Mouse (Mus musculus) left cerebral cortex, postnatal 14 days (tissue): ENCODE data around the gene U90926. TPM values are rescaled to one million over a fixed set of nuclear protein-coding genes. Genes with fewer than 3 reads are reported as not detected.

Source experiments
- DNase-seq, 2 experiments: peaks; one replicate each; pipeline ENCODE4 v3.0.0; 2021 to 2022; ENCODE audit warnings: low spot score in 2 of 2, mixed read lengths in 1 of 2
- intact Hi-C: fragments of 180-260 bp; cut with DNase I; formaldehyde crosslinking; loops from one replicate; pipeline ENCODE4 v1.15.1; 2025
- total RNA-seq, 2 experiments: library from RNA; stranded (reverse); gene quantifications; 2 replicates each; pipeline ENCODE4 v1.2.3; 2021

U90926 gene
- total RNA-seq, 2 experiments from 2014 or later = not detected

DNA sequence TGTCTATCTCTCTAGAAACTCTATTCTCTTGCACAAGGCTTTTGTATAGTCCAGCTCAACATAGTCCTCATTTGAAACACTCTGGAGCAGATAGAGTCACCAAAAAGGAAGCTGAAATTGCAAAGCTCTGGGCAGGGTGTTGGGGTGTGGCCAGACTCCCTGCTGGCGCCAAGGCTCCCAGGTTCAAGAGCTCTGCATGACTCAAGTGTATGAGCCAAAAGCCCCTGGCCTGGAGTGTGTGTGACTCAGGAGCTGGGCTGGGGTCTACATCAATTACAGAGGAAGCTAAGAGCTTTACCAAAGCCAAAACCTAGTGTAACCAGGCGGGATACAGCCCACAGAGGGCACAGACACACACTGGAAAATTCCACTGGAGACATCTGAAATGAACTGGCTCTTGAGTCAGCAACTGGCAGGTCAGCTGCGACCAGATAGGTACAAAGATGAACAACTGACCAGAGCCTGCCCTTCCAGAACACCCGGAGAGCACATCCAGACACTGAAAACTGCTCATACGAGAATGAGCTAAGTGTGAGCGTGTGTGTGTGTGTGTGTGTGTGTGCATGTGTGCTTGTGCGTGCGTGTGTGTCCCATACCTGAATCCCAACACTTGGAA lies 5.2 kb upstream of the U90926 start:
- DNase-seq = no peak
- intact Hi-C loops = no loop called here

DNA sequence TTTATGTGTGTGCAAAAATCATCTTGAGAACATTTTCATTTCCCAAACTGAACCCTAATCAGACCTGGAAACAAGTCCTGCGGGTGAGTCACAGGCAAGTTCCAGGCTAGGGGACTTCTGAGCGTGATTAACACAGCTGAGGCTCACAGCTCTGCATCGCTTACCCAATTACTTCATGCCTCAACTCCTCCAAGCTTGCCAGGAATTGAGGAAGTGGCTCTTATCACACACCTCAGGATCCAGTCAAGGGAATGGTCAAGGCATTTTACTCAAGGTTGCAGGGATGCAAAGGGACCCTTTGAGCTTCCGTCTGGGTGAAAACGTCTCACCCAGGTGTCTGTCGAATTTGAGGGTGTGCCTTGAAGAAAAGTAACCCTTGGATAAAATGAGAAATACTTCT lies 4.6 kb upstream of the U90926 start:
- DNase-seq = no peak
- intact Hi-C loops = no loop called here

DNA sequence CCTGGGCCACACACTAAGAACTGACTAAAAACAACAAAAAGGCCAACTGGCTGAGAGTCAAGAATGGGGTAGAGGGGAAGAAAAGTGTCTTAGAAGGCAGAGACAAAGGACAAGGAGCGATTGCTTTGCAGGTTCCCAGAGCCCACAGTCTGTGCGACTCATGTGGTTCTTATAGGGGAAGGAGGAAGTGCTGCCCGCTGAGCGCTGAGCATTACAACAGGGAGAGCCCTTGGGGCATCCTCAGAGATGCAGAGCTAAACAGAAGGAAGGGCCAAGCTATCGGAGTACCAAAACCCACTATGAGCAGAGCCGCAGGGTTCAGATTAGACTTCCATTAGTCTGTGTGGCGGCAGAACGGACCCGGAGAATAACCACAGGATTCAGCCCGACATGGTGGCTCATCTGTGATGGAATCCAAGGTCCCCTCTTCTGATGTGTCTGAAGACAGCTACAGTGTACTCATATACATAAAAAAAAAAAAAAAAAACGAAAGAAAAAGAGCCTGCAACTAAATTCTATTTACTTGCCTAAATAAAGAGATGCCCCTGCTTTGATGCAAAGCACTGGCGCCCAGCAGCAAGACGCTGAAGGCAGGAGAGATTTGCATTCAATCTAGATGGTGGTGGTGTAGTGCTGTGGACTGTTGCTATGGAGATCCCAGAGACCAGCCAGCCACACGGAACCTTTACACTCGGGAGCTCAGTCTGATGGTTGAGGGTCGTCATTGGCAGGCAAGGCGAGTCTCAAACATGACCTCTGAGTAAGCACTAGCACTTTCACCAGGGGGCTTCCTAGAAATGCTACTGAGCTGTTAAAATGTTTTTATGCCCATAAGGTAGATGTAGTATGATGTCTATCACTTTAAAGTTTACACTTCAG lies 3.9 kb upstream of the U90926 start:
- intact Hi-C loops = no loop called here
- DNase-seq = no peak

DNA sequence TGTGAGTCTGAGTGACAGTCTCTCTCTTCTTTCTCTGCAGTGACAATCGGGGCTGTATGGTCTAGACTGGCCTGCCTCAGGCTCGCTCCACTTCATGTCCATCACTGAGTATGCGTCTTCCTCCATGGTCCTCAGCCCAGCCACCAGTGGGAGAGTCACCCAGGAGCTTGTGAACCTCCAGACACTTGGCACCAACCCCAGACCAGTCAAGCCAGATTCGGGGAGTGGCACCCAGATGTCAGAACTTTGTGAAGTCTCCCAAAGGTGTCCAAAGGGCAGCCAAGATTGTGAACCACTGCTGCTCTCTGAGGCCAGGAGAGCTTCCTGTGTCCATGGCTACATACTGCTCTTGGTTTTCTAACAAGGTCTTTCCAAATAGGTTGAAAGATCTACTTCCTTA lies 3.0 kb downstream of the U90926 start:
- intact Hi-C loops = no loop called here
- DNase-seq = no peak

DNA sequence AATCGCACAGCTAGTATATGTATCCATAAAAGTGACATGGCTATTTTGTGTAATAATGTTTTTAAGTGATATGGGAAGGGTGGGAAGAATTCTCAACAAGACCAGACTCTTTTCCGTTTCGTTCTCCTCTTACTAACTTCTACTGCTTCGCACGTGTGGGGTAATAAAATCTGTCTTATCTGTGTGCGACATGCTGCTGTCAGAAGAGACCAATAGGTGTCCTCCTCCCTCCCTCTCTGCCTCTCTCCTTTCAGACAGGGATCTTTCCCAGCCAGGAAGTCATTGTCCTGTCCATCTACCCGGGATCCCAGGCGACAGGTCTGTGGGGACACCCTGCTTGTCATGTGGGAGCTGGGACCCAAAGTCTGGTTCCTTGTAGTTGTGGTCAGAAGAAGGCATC lies 5.0 kb downstream of the U90926 start:
- intact Hi-C loops = no loop called here
- no peak for DNase-seq

DNA sequence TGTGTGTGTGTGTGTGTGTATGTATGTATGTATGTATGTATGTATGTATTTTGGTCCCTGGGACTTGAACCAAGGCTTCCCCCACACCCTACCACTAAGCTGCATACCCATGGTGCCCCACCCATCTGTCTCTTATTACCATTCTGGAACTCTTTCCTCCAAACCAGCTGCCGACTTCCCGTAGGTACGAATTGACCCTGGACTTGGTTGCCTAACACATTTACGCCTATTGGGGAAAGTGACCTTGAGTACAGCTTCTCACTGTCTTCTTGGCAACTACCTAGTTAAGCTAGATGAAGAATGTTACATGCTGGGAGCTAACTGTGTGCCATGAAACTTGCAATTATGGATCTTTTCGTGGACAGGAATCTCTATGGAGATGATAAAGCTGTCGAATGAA lies 9.1 kb downstream of the U90926 start:
- intact Hi-C loops = no loop called here
- DNase-seq = no peak

DNA sequence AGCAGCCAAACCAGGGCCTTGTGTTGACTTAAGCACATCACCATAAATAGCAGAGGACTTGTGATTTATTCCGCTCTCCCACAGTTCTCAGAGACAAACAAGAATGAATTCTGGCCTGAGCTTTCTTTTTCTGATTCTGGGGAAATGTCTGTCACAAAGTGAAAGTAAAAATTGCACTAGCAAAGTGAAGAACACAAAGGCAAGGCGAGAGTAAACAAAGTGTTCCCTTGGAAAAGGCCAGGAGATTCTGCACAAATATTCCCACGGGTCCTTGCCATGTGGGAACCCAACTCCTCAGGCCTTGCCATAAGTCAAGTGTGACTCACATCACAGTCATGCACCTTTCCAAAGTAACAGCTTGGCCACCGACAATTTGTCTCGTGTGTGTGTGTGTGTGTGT lies 9.5 kb downstream of the U90926 start:
- DNase-seq = no peak
- intact Hi-C loops = no loop called here

DNA sequence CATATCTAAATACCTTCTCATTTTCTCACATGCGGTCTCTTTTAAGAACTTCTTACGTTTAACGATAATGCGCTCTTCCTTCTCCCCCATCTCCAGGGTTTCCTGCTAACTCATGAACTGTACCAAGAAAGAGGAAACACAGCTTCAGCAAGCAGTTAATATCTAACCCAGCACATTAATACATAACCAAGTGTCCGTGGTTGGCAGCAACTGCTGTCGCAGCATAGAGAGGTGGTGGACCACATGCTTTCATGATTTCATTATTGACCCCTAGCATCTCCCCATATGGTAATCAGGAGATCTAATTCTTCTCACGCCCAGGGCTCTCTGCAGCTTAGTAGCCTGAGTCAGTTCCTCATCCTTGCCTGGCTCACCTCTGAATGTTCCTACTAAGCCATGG lies 10.0 kb downstream of the U90926 start:
- intact Hi-C loops = no loop called here
- no peak for DNase-seq

DNA sequence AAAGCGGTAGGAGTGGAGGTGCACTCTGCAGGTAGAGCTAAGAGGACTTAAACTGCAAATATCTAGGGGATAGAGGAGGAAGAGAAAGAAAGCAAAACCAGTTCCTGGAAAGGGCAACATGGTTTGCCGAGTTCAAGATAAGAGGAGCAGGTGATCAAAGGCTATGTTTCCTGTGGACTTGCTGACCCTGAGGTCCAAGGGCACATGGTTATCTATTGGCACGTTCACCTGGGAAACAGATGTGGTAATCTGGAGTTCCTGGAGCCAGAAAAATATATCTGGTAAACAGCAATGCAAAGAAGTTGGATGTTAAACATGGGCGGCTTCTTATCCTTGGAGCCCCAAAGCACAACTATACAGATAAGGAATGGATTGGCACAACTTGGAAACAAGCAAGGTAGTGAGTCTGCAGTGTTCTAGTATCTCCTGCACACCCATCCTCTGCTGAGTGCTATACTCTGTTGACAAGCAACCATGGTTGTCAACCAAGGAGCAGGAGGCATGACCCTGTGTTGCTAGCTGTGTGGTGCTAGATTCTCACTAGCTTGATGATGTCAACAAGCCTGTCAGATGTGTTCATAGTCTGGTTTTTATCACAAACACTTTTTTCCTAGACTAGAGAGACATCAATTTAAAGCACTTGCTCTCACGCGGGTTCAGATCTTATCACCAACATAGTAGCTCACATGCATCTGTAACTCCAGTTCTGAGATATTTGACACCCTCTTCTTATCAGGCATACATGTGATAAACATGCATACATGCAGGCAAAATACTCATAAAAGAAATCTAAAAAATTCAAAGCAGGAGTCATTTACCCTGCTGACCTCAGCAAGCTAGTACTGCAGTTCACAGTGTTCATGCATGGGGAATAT lies 10.8 kb downstream of the U90926 start:
- DNase-seq = no peak
- intact Hi-C loops = no loop called here

DNA sequence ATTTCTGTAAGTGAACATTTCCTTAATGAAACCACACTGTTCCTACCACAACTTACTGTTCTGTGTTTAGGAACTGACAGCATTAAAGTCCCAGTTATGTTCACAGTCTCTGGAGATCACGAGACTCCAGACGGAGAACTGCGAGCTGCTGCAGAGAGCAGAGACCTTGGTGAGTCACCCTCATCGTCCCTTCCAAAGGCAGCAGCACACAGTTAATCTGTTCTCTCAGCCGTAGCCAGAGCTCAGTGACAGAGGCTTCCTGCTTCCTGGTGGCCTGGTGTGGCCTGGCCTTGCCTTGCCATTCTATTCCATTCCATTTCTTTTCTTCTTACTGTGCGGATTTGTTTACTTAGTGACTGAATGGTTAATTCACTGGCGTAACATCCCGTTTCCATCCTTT lies 16.9 kb downstream of the U90926 start:
- intact Hi-C loops = loop anchor here (5.0 to 10.0 kb wide), 2 partner anchors 39 to 97 kb away; no protein-coding TSS in a partner anchor
- DNase-seq = no peak

DNA sequence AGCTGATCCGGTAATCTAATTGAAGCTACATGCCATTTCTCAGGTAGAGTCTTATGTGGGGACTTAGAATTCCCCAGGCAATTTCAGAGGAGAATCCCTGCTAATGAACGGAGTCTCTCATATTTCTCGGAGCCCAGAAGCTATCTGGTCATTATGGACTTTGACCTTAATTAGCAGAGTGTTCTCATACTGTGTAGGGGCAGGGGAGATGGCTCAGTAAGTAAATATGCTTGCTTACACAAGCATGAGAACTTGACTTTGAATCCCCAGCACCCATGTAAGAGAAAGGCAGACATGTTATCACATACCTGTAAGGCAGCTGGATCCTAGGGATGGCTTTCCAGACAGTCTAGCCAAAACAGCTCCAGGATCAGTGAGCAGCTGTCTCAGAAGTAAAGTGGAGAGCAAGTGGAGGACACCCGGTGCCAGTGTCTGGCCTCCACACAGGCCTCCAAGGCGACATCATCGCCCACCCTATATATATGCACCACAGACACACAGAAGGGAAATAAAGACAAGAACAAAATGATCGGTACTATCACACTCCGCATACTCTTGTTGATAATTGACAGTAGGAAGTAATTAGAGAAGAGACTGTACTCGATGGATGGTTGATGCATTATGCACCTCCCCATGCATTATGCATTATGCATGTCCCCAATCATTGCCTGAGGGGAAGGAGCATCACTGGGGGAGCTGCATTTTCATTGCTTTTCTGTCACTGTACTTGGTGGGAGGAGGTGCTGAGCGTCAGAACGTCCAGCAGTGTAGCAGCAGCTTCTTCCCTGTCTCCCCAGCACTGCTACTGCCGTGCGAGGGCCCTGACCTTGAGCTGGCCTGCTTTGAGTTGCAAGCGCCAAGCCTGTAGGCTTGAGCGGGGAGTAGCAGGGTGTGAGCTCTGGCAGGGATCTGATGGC lies 18.1 kb downstream of the U90926 start:
- intact Hi-C loops = loop anchor here (5.0 to 10.0 kb wide), 2 partner anchors 40 to 98 kb away; no protein-coding TSS in a partner anchor
- DNase-seq = no peak

DNA sequence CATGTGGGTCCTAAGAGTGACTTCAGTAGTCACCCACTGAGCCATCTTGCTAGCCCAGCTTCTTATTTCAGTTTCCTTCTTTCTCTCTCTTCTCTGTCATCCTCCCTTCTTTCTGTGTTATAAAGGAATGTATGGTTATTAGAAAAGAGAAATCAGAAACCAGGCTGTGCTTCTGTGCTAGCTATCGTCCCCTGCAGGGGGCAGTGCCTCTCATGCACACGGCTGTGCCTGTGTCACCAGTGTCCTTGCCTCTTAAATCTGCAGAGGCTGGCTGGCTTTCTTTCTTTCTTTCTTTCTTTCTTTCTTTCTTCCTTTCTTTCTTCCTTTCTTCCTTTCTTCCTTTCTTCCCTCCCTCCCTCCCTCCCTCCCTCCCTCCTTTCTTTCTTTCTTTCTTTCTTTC lies 19.5 kb downstream of the U90926 start:
- DNase-seq = peak; percentile 34 to 39
- intact Hi-C loops = loop anchor here (5.0 to 10.0 kb wide), 2 partner anchors 42 to 99 kb away; no protein-coding TSS in a partner anchor

DNA sequence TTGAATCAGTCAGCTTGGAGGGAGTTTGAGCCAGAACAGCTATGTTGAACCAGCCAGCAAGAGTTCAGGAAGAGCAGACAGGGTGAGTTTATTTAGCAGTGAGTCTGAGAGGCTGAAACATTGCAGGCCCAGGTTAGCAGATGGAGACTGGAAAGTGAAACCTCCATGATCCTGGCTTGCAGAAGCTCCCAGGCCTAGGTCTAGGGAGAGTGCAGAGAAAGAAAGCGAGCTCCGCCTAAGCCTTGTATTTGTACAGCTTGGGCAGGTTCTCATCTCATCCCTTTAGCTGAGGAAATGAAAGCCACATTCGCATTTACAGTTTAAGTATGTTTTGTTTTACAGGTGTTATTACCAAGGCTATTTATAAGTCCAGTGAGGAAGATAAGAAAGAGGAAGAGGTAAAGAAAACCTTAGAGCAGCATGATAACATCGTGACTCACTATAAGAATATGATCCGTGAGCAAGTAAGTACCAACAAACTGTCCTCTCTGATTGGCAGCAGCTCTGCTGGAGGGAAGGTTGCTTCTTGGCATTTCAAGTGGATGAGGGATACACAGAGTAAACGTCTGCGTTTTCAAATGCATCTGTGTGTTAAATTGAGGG lies 26.2 kb downstream of the U90926 start:
- intact Hi-C loops = no loop called here
- DNase-seq = no peak

DNA sequence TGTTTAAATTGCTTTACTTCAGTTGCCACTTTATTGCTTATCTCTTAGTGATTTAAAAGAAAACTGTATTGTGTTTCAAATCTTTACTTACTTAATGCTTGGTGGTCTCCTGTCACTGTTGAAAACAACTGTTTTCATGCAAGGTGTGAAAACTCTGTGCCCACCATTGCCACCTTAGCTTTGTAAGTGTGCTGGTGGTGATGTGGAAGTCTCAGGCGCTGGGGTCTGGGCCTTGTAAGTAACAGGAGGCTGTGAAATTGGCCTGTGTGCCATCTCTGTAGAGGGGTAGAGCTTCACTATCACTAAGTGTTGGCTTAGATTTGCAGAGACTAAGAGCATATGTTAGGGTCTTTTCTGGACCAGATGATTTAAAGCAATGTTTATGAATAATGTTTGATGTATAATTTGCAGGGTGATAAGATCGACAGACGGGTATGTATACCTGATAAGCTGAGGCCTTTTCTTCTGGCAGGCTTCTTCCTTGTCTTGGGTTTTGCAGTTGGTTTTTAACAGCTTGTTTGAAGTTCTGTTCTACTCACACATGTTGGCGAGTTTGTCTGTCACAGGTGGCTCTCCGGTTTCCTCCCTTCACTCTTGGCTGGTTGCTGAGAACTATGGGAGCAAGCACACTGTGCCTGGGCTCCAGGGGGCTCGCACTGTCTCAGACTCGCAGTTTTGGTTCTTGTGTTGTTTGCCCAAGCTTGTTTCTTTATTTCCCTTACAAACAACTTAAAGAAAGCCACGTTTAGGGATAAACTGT lies 32.0 kb downstream of the U90926 start:
- intact Hi-C loops = no loop called here
- no peak for DNase-seq

DNA sequence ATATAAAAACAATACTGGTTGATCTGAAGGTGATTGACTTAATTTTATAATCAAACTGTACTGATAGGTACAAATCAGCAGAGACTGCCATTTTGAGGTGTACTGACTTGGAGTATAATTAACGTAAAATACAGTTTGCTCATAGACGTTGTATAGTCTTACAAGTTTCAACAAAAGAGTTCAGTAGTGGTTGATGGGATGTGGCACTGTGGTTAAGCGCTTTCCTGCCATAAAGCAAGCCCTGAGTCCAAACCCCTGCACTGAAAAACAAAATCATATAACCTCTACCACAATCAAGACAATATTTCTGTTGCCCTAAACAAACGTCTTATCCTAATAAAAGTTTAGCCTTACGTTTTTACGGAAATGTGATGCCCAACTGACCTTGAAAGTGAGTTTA lies 49.2 kb downstream of the U90926 start:
- DNase-seq = no peak
- intact Hi-C loops = no loop called here
